Mouse (Mus musculus): ENCODE measurements around the gene Gpi1. TPM values are rescaled to one million over a fixed set of nuclear protein-coding genes. Genes with fewer than 3 reads are reported as not detected.
A peak's percentile ranks its signal among the peaks of the same experiment; 100 is the strongest.
"Not testable (repeated sequence)": the region's sequence is repeated elsewhere in the genome, so short reads cannot be mapped to it uniquely, and the experiment has no call there.

The Gpi1 gene
- polyA plus RNA-seq, 1 experiment from 2014 or later = 288 TPM

- H3K27ac ChIP-seq = no peak overlapping the region
- no peak overlapping the region for H3K4me3 ChIP-seq
- no peaks in the 10 kb centered on the region for H3K9me3 ChIP-seq
- H3K4me2 ChIP-seq = no peak overlapping the region
- peaks cover 99% of the 10 kb centered on the region for H3K36me3 ChIP-seq
- H3K9ac ChIP-seq = no peak overlapping the region
- ATAC-seq (ENCODE audit: insufficient number of reproducible peaks, low FRiP score, low TSS enrichment, low read depth) = no peak
- H3K27me3 ChIP-seq = no peaks in the 10 kb centered on the region
- WGBS = 93% methylated on average over 6 of the region's 6 CpGs
- no peaks in the 10 kb centered on the region for H3K4me1 ChIP-seq
These were observed 23.8 kb downstream of the Gpi1 start for GRCm38 (mm10) chr7:34206331-34206730.

GRCm38 (mm10) chr7:34202147-34202546 is 28.0 kb downstream of the Gpi1 start:
- H3K27ac ChIP-seq; H3K9me3 ChIP-seq; H3K27me3 ChIP-seq; H3K4me2 ChIP-seq; H3K4me3 ChIP-seq; H3K4me1 ChIP-seq; H3K9ac ChIP-seq; ATAC-seq (ENCODE audit: insufficient number of reproducible peaks, low FRiP score, low TSS enrichment, low read depth): not testable (repeated sequence)
- peaks cover 69% of the 10 kb centered on the region for H3K36me3 ChIP-seq
- 94% methylated on average over 10 of the region's 10 CpGs for WGBS

- H3K27ac ChIP-seq = no peak overlapping the region
- H3K4me3 ChIP-seq = no peak overlapping the region
- WGBS = 100% methylated on average over 2 of the region's 2 CpGs
- no peak overlapping the region for H3K4me2 ChIP-seq
- ATAC-seq (ENCODE audit: insufficient number of reproducible peaks, low FRiP score, low TSS enrichment, low read depth) = no peak
- no peaks in the 10 kb centered on the region for H3K9me3 ChIP-seq
- H3K4me1 ChIP-seq = 0 out of 2 replicates have a peak, but pooled peaks cover 2% of the 10 kb centered on the region
- H3K27me3 ChIP-seq = no peaks in the 10 kb centered on the region
- H3K9ac ChIP-seq = no peak overlapping the region
- H3K36me3 ChIP-seq = peaks cover 56% of the 10 kb centered on the region
These were observed 29.3 kb downstream of the Gpi1 start for GRCm38 (mm10) chr7:34200829-34201228.

GRCm38 (mm10) chr7:34198346-34198745 is 31.8 kb downstream of the Gpi1 start:
- Histone ChIP-seq H3K4me3 (no peak overlapping the region), H3K4me2 (no peak overlapping the region), H3K9me3 (no peaks in the 10 kb centered on the region), H3K27me3 (no peaks in the 10 kb centered on the region), H3K27ac (no peak overlapping the region), H3K4me1 (peaks cover 7% of the 10 kb centered on the region), H3K36me3 (peaks cover 38% of the 10 kb centered on the region), H3K9ac (no peak overlapping the region)
- ATAC-seq (ENCODE audit: insufficient number of reproducible peaks, low FRiP score, low TSS enrichment, low read depth) = no peak
- 55% methylated on average over 3 of the region's 3 CpGs for WGBS

GRCm38 (mm10) chr7:34196132-34197128 is 33.7 kb downstream of the Gpi1 start, which contains the start of gene Pdcd2l:
Gene Pdcd2l (minus strand): TSS chr7:34196661.
- Histone ChIP-seq H3K9ac (peak within 1 kb of the TSS; percentile 94), H3K4me2 (peak within 1 kb of the TSS; percentile 74), H3K27me3 (no peaks in the 10 kb centered on the region), H3K4me3 (peak within 1 kb of the TSS; percentile 98), H3K9me3 (no peaks in the 10 kb centered on the region), H3K4me1 (peaks cover 7% of the 10 kb centered on the region), H3K27ac (peak within 1 kb of the TSS; percentile 80), H3K36me3 (peaks cover 31% of the 10 kb centered on the region)
- WGBS = 2% methylated on average over 69 of the region's 70 CpGs
- peak; percentile 89 for ATAC-seq (ENCODE audit: insufficient number of reproducible peaks, low FRiP score, low TSS enrichment, low read depth)

- Histone ChIP-seq H3K9me3 (no peaks in the 10 kb centered on the region), H3K27ac (no peak overlapping the region), H3K36me3 (peaks cover 23% of the 10 kb centered on the region), H3K9ac (peak overlapping the region; percentile 94), H3K4me3 (peak overlapping the region; percentile 98), H3K4me2 (peak overlapping the region; percentile 74), H3K4me1 (peaks cover 7% of the 10 kb centered on the region), H3K27me3 (no peaks in the 10 kb centered on the region)
- 35% methylated on average over 3 of the region's 3 CpGs for WGBS
- ATAC-seq (ENCODE audit: insufficient number of reproducible peaks, low FRiP score, low TSS enrichment, low read depth) = no peak
These were observed 34.5 kb downstream of the Gpi1 start for GRCm38 (mm10) chr7:34195632-34196031.

- no peaks in the 10 kb centered on the region for H3K27me3 ChIP-seq
- no peaks in the 10 kb centered on the region for H3K9me3 ChIP-seq
- no peak for ATAC-seq (ENCODE audit: insufficient number of reproducible peaks, low FRiP score, low TSS enrichment, low read depth)
- H3K27ac ChIP-seq = no peak overlapping the region
- 87% methylated on average over 6 of the region's 6 CpGs for WGBS
- no peak overlapping the region for H3K4me2 ChIP-seq
- peaks cover 41% of the 10 kb centered on the region for H3K36me3 ChIP-seq
- no peak overlapping the region for H3K4me3 ChIP-seq
- peaks cover 7% of the 10 kb centered on the region for H3K4me1 ChIP-seq
- H3K9ac ChIP-seq = no peak overlapping the region
These were observed 37.3 kb downstream of the Gpi1 start for GRCm38 (mm10) chr7:34192825-34193224.

- no peak overlapping the region for H3K27ac ChIP-seq
- H3K36me3 ChIP-seq = peaks cover 70% of the 10 kb centered on the region
- no peak overlapping the region for H3K4me3 ChIP-seq
- H3K4me2 ChIP-seq = no peak overlapping the region
- H3K4me1 ChIP-seq = no peaks in the 10 kb centered on the region
- no peaks in the 10 kb centered on the region for H3K9me3 ChIP-seq
- H3K9ac ChIP-seq = no peak overlapping the region
- no peaks in the 10 kb centered on the region for H3K27me3 ChIP-seq
- 87% methylated on average over 12 of the region's 12 CpGs for WGBS
- ATAC-seq (ENCODE audit: insufficient number of reproducible peaks, low FRiP score, low TSS enrichment, low read depth) = no peak
These were observed 40.7 kb downstream of the Gpi1 start for GRCm38 (mm10) chr7:34189376-34189989.

GRCm38 (mm10) chr7:34183794-34184193 is 46.3 kb downstream of the Gpi1 start:
- Histone ChIP-seq H3K9ac (no peak overlapping the region), H3K36me3 (peaks cover 53% of the 10 kb centered on the region), H3K4me3 (no peak overlapping the region), H3K27ac (peak overlapping the region; percentile 43; the same call in 1 of the 2 replicates), H3K4me1 (no peaks in the 10 kb centered on the region), H3K4me2 (no peak overlapping the region), H3K27me3 (no peaks in the 10 kb centered on the region), H3K9me3 (no peaks in the 10 kb centered on the region)
- 72% methylated on average over 3 of the region's 3 CpGs for WGBS
- ATAC-seq (ENCODE audit: insufficient number of reproducible peaks, low FRiP score, low TSS enrichment, low read depth) = 0 out of 2 replicates have a peak, but pooled peaks have one; percentile 24

GRCm38 (mm10) chr7:34183356-34183755 is 46.8 kb downstream of the Gpi1 start:
- no peaks in the 10 kb centered on the region for H3K27me3 ChIP-seq
- peaks cover 48% of the 10 kb centered on the region for H3K36me3 ChIP-seq
- WGBS = 76% methylated on average over 13 of the region's 13 CpGs
- no peaks in the 10 kb centered on the region for H3K9me3 ChIP-seq
- H3K4me1 ChIP-seq = no peaks in the 10 kb centered on the region
- H3K9ac ChIP-seq = no peak overlapping the region
- H3K4me3 ChIP-seq = no peak overlapping the region
- H3K27ac ChIP-seq = peak overlapping the region; percentile 43; the same call in 1 of the 2 replicates
- H3K4me2 ChIP-seq = no peak overlapping the region
- ATAC-seq (ENCODE audit: insufficient number of reproducible peaks, low FRiP score, low TSS enrichment, low read depth) = 0 out of 2 replicates have a peak, but pooled peaks have one; percentile 19

GRCm38 (mm10) chr7:34176241-34176640 is 53.9 kb downstream of the Gpi1 start:
- not testable (repeated sequence) for H3K4me1 ChIP-seq; H3K9me3 ChIP-seq; H3K4me3 ChIP-seq; H3K27me3 ChIP-seq; H3K4me2 ChIP-seq; H3K27ac ChIP-seq; H3K36me3 ChIP-seq; ATAC-seq (ENCODE audit: insufficient number of reproducible peaks, low FRiP score, low TSS enrichment, low read depth); H3K9ac ChIP-seq
- WGBS = 85% methylated on average over 6 of the region's 6 CpGs

- H3K4me1 ChIP-seq = 0 out of 2 replicates have a peak, but pooled peaks cover 4% of the 10 kb centered on the region
- WGBS = 81% methylated on average over 1 of the region's 1 CpGs
- no peak overlapping the region for H3K27ac ChIP-seq
- no peaks in the 10 kb centered on the region for H3K27me3 ChIP-seq
- no peaks in the 10 kb centered on the region for H3K36me3 ChIP-seq
- H3K9ac ChIP-seq = no peak overlapping the region
- no peaks in the 10 kb centered on the region for H3K9me3 ChIP-seq
- H3K4me3 ChIP-seq = no peak overlapping the region
- ATAC-seq (ENCODE audit: insufficient number of reproducible peaks, low FRiP score, low TSS enrichment, low read depth) = no peak
- H3K4me2 ChIP-seq = no peak overlapping the region
These were observed 57.9 kb downstream of the Gpi1 start for GRCm38 (mm10) chr7:34172251-34172650.

Data from limb, embryonic 15.5 days (tissue).